Mouse (Mus musculus): ENCODE data around the gene Rnd3. TPM values are rescaled to one million over a fixed set of nuclear protein-coding genes. Genes with fewer than 3 reads are reported as not detected.
A peak's percentile ranks its signal among the peaks of the same experiment; 100 is the strongest.

The Rnd3 gene
- total RNA-seq, 2 experiments from 2014 or later: 33.3 to 48.6 TPM

- no peak for DNase-seq
These were observed 20.8 kb downstream of the Rnd3 start for GRCm38 (mm10) chr2:51128090-51128489.

GRCm38 (mm10) chr2:51110271-51110670, 38.6 kb downstream of the Rnd3 start:
- DNase-seq: peak; percentile 58 to 63

- DNase-seq: no peak
These were observed 40.3 kb downstream of the Rnd3 start for GRCm38 (mm10) chr2:51108631-51109030.

GRCm38 (mm10) chr2:51101187-51101586, 47.7 kb downstream of the Rnd3 start:
- no peak for DNase-seq

- no peak for DNase-seq
These were observed 48.9 kb downstream of the Rnd3 start for GRCm38 (mm10) chr2:51099987-51100386.

- DNase-seq: no peak
These were observed 49.7 kb downstream of the Rnd3 start for GRCm38 (mm10) chr2:51099240-51099639.

GRCm38 (mm10) chr2:51090688-51091087, 58.2 kb downstream of the Rnd3 start:
- DNase-seq: no peak

- no peak for DNase-seq
These were observed 58.9 kb downstream of the Rnd3 start for GRCm38 (mm10) chr2:51090049-51090448.

- no peak for DNase-seq
These were observed 59.9 kb downstream of the Rnd3 start for GRCm38 (mm10) chr2:51088843-51089573.

- DNase-seq: no peak
These were observed 60.8 kb downstream of the Rnd3 start for GRCm38 (mm10) chr2:51088123-51088453.

- DNase-seq: no peak
These were observed 61.4 kb downstream of the Rnd3 start for GRCm38 (mm10) chr2:51087307-51088122.

GRCm38 (mm10) chr2:51085155-51085554, 63.8 kb downstream of the Rnd3 start:
- DNase-seq: no peak

GRCm38 (mm10) chr2:51082714-51083351, 66.1 kb downstream of the Rnd3 start:
- DNase-seq: no peak

All from adrenal gland, postnatal 36 days (tissue).